Mouse (Mus musculus) heart, postnatal 10 days (tissue): ENCODE data around the gene Calm1. TPM values are rescaled to one million over a fixed set of nuclear protein-coding genes. Genes with fewer than 3 reads are reported as not detected.
A peak's percentile ranks its signal among the peaks of the same experiment; 100 is the strongest.

Experiments
- DNase-seq, 2 experiments: peaks; one replicate each; pipeline ENCODE4 v3.0.0; 2021
- intact Hi-C: fragments of 180-260 bp; cut with DNase I; formaldehyde crosslinking; loops from one replicate; pipeline ENCODE4 v1.15.1; 2025
- total RNA-seq, 2 experiments: library from RNA; stranded (reverse); gene quantifications; 2 replicates each; pipeline ENCODE4 v1.2.3; 2021

The Calm1 gene
- total RNA-seq, 2 experiments from 2014 or later, result 338 to 349 TPM

GRCm38 (mm10) chr12:100187756-100188430 is 11.3 kb upstream of the Calm1 start:
- peak in 1 of 2 experiments; percentile 63 for DNase-seq
- intact Hi-C loops, result loop anchor here (1.0 to 5.0 kb wide), 2 partner anchors 11 to 56 kb away; partner anchors contain the start of gene Calm1

- no peak for DNase-seq
- intact Hi-C loops, result no loop called here
Observed at GRCm38 (mm10) chr12:100190802-100191201, 8.4 kb upstream of the Calm1 start.

GRCm38 (mm10) chr12:100194181-100194580 is 5.1 kb upstream of the Calm1 start:
- intact Hi-C loops, result no loop called here
- DNase-seq, result no peak

GRCm38 (mm10) chr12:100196786-100197185 is 2.4 kb upstream of the Calm1 start:
- intact Hi-C loops, result no loop called here
- DNase-seq, result no peak

GRCm38 (mm10) chr12:100199891-100200644 is 833 bp downstream of the Calm1 start:
- intact Hi-C loops, result loop anchor here (1.0 to 10.0 kb wide), 6 partner anchors 12 to 322 kb away; partner anchors contain the start of genes Nrde2 and Ttc7b
- peak; percentile 76 to 79 for DNase-seq

- no peak for DNase-seq
Observed at GRCm38 (mm10) chr12:100200645-100201362, 1.6 kb downstream of the Calm1 start.

GRCm38 (mm10) chr12:100201363-100201711 is 2.1 kb downstream of the Calm1 start:
- no peak for DNase-seq
- intact Hi-C loops, result loop anchor here (2.0 to 10.0 kb wide), 4 partner anchors 76 to 321 kb away; partner anchors contain the start of gene Ttc7b

More at GRCm38 (mm10) chr12:100200645-100201362, 1.6 kb downstream of the Calm1 start:
- intact Hi-C loops, result loop anchor here (2.0 to 10.0 kb wide), 4 partner anchors 76 to 321 kb away; partner anchors contain the start of gene Ttc7b

- peak; percentile 97 for DNase-seq
- intact Hi-C loops, result loop anchor here (1.0 to 10.0 kb wide), 6 partner anchors 75 to 320 kb away; partner anchors contain the start of gene Ttc7b
Observed at GRCm38 (mm10) chr12:100201838-100202237, 2.6 kb downstream of the Calm1 start.

- intact Hi-C loops, result loop anchor here (2.0 to 10.0 kb wide), 4 partner anchors 74 to 319 kb away; partner anchors contain the start of gene Ttc7b
- no peak for DNase-seq
Observed at GRCm38 (mm10) chr12:100203759-100204158, 4.5 kb downstream of the Calm1 start.

GRCm38 (mm10) chr12:100205156-100205555 is 5.9 kb downstream of the Calm1 start:
- no peak for DNase-seq
- intact Hi-C loops, result loop anchor here (10.0 kb wide), 1 partner anchor 100 kb away; no protein-coding TSS in a partner anchor

- intact Hi-C loops, result loop anchor here (10.0 kb wide), 1 partner anchor 98 kb away; no protein-coding TSS in a partner anchor
- no peak for DNase-seq
Observed at GRCm38 (mm10) chr12:100206521-100206920, 7.3 kb downstream of the Calm1 start.

GRCm38 (mm10) chr12:100206926-100207325 is 7.7 kb downstream of the Calm1 start:
- intact Hi-C loops, result loop anchor here (10.0 kb wide), 1 partner anchor 98 kb away; no protein-coding TSS in a partner anchor
- no peak for DNase-seq

- no peak for DNase-seq
- intact Hi-C loops, result loop anchor here (10.0 kb wide), 1 partner anchor 95 kb away; no protein-coding TSS in a partner anchor
Observed at GRCm38 (mm10) chr12:100209701-100210478, 10.7 kb downstream of the Calm1 start.

- intact Hi-C loops, result no loop called here
- DNase-seq, result no peak
Observed at GRCm38 (mm10) chr12:100210973-100211372, 11.7 kb downstream of the Calm1 start.

- intact Hi-C loops, result no loop called here
- no peak for DNase-seq
Observed at GRCm38 (mm10) chr12:100211453-100212185, 12.4 kb downstream of the Calm1 start.

- DNase-seq, result peak; percentile 34 to 60
- intact Hi-C loops, result no loop called here
Observed at GRCm38 (mm10) chr12:100212397-100212796, 13.2 kb downstream of the Calm1 start.

- no peak for DNase-seq
- intact Hi-C loops, result no loop called here
Observed at GRCm38 (mm10) chr12:100213162-100213561, 13.9 kb downstream of the Calm1 start.

- intact Hi-C loops, result no loop called here
- DNase-seq, result no peak
Observed at GRCm38 (mm10) chr12:100214156-100214555, 14.9 kb downstream of the Calm1 start.

GRCm38 (mm10) chr12:100214738-100215137 is 15.5 kb downstream of the Calm1 start:
- no peak for DNase-seq
- intact Hi-C loops, result no loop called here
